Mouse (Mus musculus): ENCODE data around the gene Trak2. TPM values are rescaled to one million over a fixed set of nuclear protein-coding genes. Genes with fewer than 3 reads are reported as not detected.

Gene Trak2
- total RNA-seq (2023) = 78.5 TPM

DNA sequence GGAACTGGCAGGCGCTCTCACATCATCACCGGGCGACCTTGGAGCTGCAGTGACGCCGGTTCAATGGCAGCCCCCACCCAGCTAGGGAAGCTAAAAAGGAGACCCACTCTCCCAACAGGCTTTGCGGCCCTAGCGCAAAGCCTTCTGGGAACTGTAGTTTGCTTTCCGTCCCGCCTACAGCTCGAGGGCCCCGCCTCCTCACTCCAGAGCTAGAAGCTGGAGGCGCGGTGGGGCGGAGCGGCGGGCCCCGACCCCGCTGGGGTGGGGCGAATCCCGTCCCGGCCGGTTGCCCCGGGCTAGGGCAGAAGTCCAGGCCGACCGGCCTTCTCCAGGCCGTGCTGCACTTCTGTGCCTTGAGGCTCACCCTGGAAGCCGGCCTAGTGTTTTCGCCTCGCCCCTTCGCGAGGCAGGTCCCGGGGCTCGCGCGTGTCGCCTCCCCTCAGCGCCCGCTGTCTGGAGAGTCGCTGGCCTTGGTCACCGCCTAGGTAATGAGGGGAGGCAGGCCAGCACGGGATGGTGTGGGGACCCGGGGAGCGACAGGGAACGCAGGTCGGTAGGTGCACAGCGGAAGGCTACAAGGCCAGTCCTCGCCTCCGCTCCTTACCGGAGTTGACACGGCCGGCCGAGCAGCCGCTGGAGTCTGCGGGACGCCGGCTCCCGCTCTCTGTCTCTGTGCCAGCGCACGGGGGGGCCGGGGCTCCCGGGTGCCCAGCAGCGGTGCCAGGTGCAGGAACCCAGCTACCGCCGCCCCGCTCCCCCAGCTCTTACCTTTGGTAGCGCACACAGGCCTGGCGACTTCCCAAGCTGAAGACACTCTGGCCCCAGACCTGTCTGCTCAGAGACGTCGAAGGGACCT, at the start of gene Trak2, which contains the start of gene Stradb:
TSS of gene Trak2 (minus strand) at position 65 of the 856 bp plus-strand sequence.
TSS of gene Stradb (plus strand) at position 157 of the 856 bp plus-strand sequence.

Other genes with a start within 250 kb of the Trak2 start
- gene Casp8, start 178.1 kb downstream of the Trak2 start, total RNA-seq (2023) = 96.4 TPM
- gene Stradb, start 92 bp upstream of the Trak2 start, total RNA-seq (2023) = 9.1 TPM
- gene C2cd6, start 121.5 kb upstream of the Trak2 start, total RNA-seq (2023) = not detected
- 3.0 TPM for gene Tmem237, start 147.0 kb upstream of the Trak2 start, total RNA-seq (2023)
- gene Mpp4, start 190.0 kb upstream of the Trak2 start, total RNA-seq (2023) = 0.70 TPM